27 mouse cellular contexts compared by ENCODE assay signal in genomic region chr4:95340926-95341325, GRCm38 (mm10).
A peak's percentile ranks its signal among the peaks of the same experiment; 100 is the strongest.
DNase-seq lines count a peak whose midpoint lies in the region; ATAC-seq and TF ChIP-seq lines count a peak whose summit lies in the region.
"Had no signal": no experiment of that assay in that cellular context is flagged by ENCODE, and none has a peak within 500 bp of the region (broad histone marks: within the 10 kb centered on the region; RNA-seq: fewer than 3 reads in every experiment).

No protein-coding gene starts in this region.

- no peak for TF ChIP-seq CTCF in kidney, postnatal 0 days (IDR thresholded peaks at IDR 0.05; ENCODE audit: low read depth)

- no peaks in the 10 kb centered on the region for H3K27me3 ChIP-seq in kidney, postnatal 0 days (ENCODE audit: insufficient read depth, low read length)
- H3K27me3 ChIP-seq in kidney, embryonic 14.5 days (ENCODE audit: control insufficient read depth, insufficient read depth, low read length) = no peaks in the 10 kb centered on the region
- H3K27me3 ChIP-seq: forebrain, embryonic 13.5 days; heart, embryonic 12.5 days; heart, embryonic 15.5 days; hindbrain, embryonic 12.5 days; hindbrain, embryonic 15.5 days had no signal

- no peak overlapping the region for H3K9ac ChIP-seq in kidney, postnatal 0 days (ENCODE audit: low read depth, low read length)
- H3K9ac ChIP-seq in kidney, embryonic 14.5 days (ENCODE audit: low read depth, low read length) = no peak overlapping the region
- H3K9ac ChIP-seq: forebrain, embryonic 13.5 days; forebrain, postnatal 0 days; heart, embryonic 12.5 days; heart, embryonic 15.5 days; hindbrain, embryonic 12.5 days; hindbrain, embryonic 15.5 days had no signal

- H3K9me3 ChIP-seq in kidney, postnatal 0 days (replicated peaks; ENCODE audit: low read length) = no peaks in the 10 kb centered on the region
- no peaks in the 10 kb centered on the region for H3K9me3 ChIP-seq in kidney, embryonic 14.5 days (ENCODE audit: control insufficient read depth, low read length)
- H3K9me3 ChIP-seq: forebrain, embryonic 10.5 days; heart, embryonic 12.5 days; heart, embryonic 15.5 days; hindbrain, embryonic 15.5 days had no signal

- peak; percentile 26 for DNase-seq in kidney, postnatal 0 days (ENCODE audit: low spot score)
- DNase-seq in kidney, postnatal 4 days = no peak
- DNase-seq in NIH3T3 (ENCODE audit: low read depth) = peak; percentile 17
- no peak for DNase-seq in cerebellum, adult 9-11 months
- DNase-seq in cerebellum, postnatal 10 days = no peak
- DNase-seq: adrenal gland, postnatal 10 days; adrenal gland, postnatal 36 days; cerebellum, adult 18-20 months; cerebellum, adult 9-10 months; cerebellum, postnatal 36 days; forebrain, postnatal 0 days; gastrocnemius, adult 2 months; gastrocnemius, postnatal 14 days; heart, adult 18-20 months; heart, postnatal 10 days; heart, postnatal 36 days had no signal

- H3K36me3 ChIP-seq in kidney, postnatal 0 days (ENCODE audit: insufficient read depth, low read length) = no peaks in the 10 kb centered on the region
- H3K36me3 ChIP-seq in kidney, embryonic 14.5 days (ENCODE audit: control insufficient read depth, insufficient read depth, low read length) = no peaks in the 10 kb centered on the region
- H3K36me3 ChIP-seq: forebrain, embryonic 10.5 days; heart, embryonic 12.5 days; heart, embryonic 15.5 days; hindbrain, embryonic 12.5 days; hindbrain, embryonic 15.5 days had no signal

- no peak overlapping the region for H3K4me3 ChIP-seq in kidney, postnatal 0 days (replicated peaks; ENCODE audit: low read depth, low read length)
- no peak overlapping the region for H3K4me3 ChIP-seq in kidney, embryonic 14.5 days (ENCODE audit: low read length)
- H3K4me3 ChIP-seq: forebrain, embryonic 10.5 days; forebrain, embryonic 13.5 days; gastrocnemius, adult 2 months; heart, embryonic 12.5 days; heart, embryonic 15.5 days; hindbrain, embryonic 12.5 days; hindbrain, embryonic 15.5 days had no signal

- ATAC-seq in kidney, postnatal 0 days (replicated peaks; ENCODE audit: low FRiP score, low read depth) = no peak
- peak; percentile 29 to 42; a peak in 2 of 4 replicates for ATAC-seq in hematopoietic stem cell, adult 5-6 weeks (replicated peaks in 1 of 2; ENCODE audit: insufficient read depth in 1 of 2, low FRiP score in 2 of 2, low TSS enrichment in 1 of 2, low read depth in 1 of 2, poor library complexity in 2 of 2, severe bottlenecking in 2 of 2)
- peak; percentile 84 for ATAC-seq in megakaryocyte progenitor cell, adult 5-6 weeks (replicated peaks; ENCODE audit: poor library complexity)
- no peak for ATAC-seq in kidney, embryonic 14.5 days (ENCODE audit: low FRiP score, low TSS enrichment)
- ATAC-seq: activated CD4-positive, CD25-positive, alpha-beta regulatory T cell, adult 4 months; CD4-positive, CD25-positive, alpha-beta regulatory T cell, adult 4 months; forebrain, embryonic 13.5 days; forebrain, postnatal 0 days had no signal

- no peak overlapping the region for H3K27ac ChIP-seq in kidney, postnatal 0 days
- H3K27ac ChIP-seq in kidney, embryonic 14.5 days (ENCODE audit: low read depth, low read length) = no peak overlapping the region
- H3K27ac ChIP-seq: forebrain, embryonic 10.5 days; forebrain, embryonic 13.5 days; gastrocnemius, adult 2 months; heart, embryonic 15.5 days; hindbrain, embryonic 12.5 days; hindbrain, embryonic 15.5 days had no signal

- H3K4me1 ChIP-seq in kidney, postnatal 0 days (replicated peaks; ENCODE audit: insufficient read depth, low read length) = no peaks in the 10 kb centered on the region
- no peaks in the 10 kb centered on the region for H3K4me1 ChIP-seq in kidney, embryonic 14.5 days (ENCODE audit: control insufficient read depth, insufficient read depth, low read length)
- H3K4me1 ChIP-seq: forebrain, embryonic 10.5 days; forebrain, embryonic 13.5 days; heart, embryonic 12.5 days; heart, embryonic 15.5 days; hindbrain, embryonic 12.5 days; hindbrain, embryonic 15.5 days had no signal

- WGBS in kidney, postnatal 0 days = 70% methylated on average over 3 of the region's 3 CpGs
- WGBS in kidney, embryonic 14.5 days = 78% methylated on average over 3 of the region's 3 CpGs

- H3K4me2 ChIP-seq in kidney, postnatal 0 days (ENCODE audit: low read length) = no peak overlapping the region
- H3K4me2 ChIP-seq in kidney, embryonic 14.5 days (replicated peaks; ENCODE audit: low read depth, low read length) = no peak overlapping the region
- H3K4me2 ChIP-seq: forebrain, embryonic 13.5 days; heart, embryonic 12.5 days; heart, embryonic 15.5 days; hindbrain, embryonic 12.5 days; hindbrain, embryonic 15.5 days had no signal

Comparison
In these comparisons a context has a peak if more than half of its experiments do, and no peak if none do; other contexts are left out.
1. DNase-seq: peak in kidney, postnatal 0 days (single experiment) and NIH3T3 (single experiment); none in kidney, postnatal 4 days (0 of 2), cerebellum, adult 9-11 months (single experiment) and cerebellum, postnatal 10 days (0 of 2).
2. ATAC-seq: peak in hematopoietic stem cell, adult 5-6 weeks (2 of 2) and megakaryocyte progenitor cell, adult 5-6 weeks (single experiment); none in kidney, postnatal 0 days (single experiment) and kidney, embryonic 14.5 days (single experiment).